Mouse (Mus musculus) stomach, embryonic 16.5 days (tissue): ENCODE results near the gene Chd1. TPM values are rescaled to one million over a fixed set of nuclear protein-coding genes. Genes with fewer than 3 reads are reported as not detected.
"Not testable (repeated sequence)": the region's sequence is repeated elsewhere in the genome, so short reads cannot be mapped to it uniquely, and the experiment has no call there.

Experiments
- ATAC-seq: fragments of 200-750 bp; cut with Nextera tagmentation; 2 replicates; pipeline ENCODE4 v1.8.0; 2017; ENCODE audit warnings: moderate number of reproducible peaks, moderate TSS enrichment; ENCODE audit not compliant: insufficient read depth, low FRiP score
- H3K27ac ChIP-seq: fragments of 300-500 bp; sonication (generic); 2 replicates; pipeline ENCODE4 v1.5.1; 2014; ENCODE audit warnings: low read length
- H3K27me3 ChIP-seq: fragments of 300-500 bp; sonication (generic); 2 replicates; pipeline ENCODE4 v1.6.1; 2014; ENCODE audit warnings: low read length, control low read depth, mixed read lengths; ENCODE audit not compliant: control insufficient read depth, insufficient read depth
- H3K36me3 ChIP-seq: fragments of 300-500 bp; sonication (generic); 2 replicates; pipeline ENCODE4 v1.6.1; 2014; ENCODE audit warnings: low read length; ENCODE audit not compliant: control insufficient read depth, insufficient read depth
- H3K4me1 ChIP-seq: fragments of 300-500 bp; sonication (generic); 2 replicates; pipeline ENCODE4 v1.6.1; 2014; ENCODE audit warnings: low read length, control low read depth, mixed read lengths; ENCODE audit not compliant: control insufficient read depth, insufficient read depth
- H3K4me2 ChIP-seq: fragments of 300-500 bp; sonication (generic); 2 replicates; pipeline ENCODE4 v1.6.1; 2014; ENCODE audit warnings: low read depth, low read length, mixed read lengths
- H3K4me3 ChIP-seq: fragments of 300-500 bp; sonication (generic); replicated peaks from 2 replicates; pipeline ENCODE4 v1.5.1; 2014; ENCODE audit warnings: mild to moderate bottlenecking, low read length
- H3K9ac ChIP-seq: fragments of 300-500 bp; sonication (generic); 2 replicates; pipeline ENCODE4 v1.6.1; 2014; ENCODE audit warnings: low read length
- H3K9me3 ChIP-seq: fragments of 300-500 bp; sonication (generic); replicated peaks from 2 replicates; pipeline ENCODE4 v1.6.1; 2016; ENCODE audit warnings: low read length, control low read depth; ENCODE audit not compliant: control insufficient read depth
- WGBS: fragments of 180-500 bp; shearing (Covaris S2); extraction: QIAGEN DNeasy Blood & Tissue Kit; methylation state at CpG from one replicate; pipeline ENCODE4 v1.1.7; 2014; 5-methylcytosine and 5-hydroxymethylcytosine counted together
- polyA plus RNA-seq: library from polyadenylated mRNA; unstranded; fragments of >200 nt; fragmentation: Nextera tagmentation; extraction: Ambion mirVana; gene quantifications from 2 replicates; pipeline ENCODE4 v1.2.1, GENCODE M21; 2015

Chd1 gene
- polyA plus RNA-seq, 1 experiment from 2014 or later, result 14.6 TPM

- no peak overlapping the region for H3K9ac ChIP-seq
- no peaks in the 10 kb centered on the region for H3K36me3 ChIP-seq
- H3K27me3 ChIP-seq, result no peaks in the 10 kb centered on the region
- 87% methylated on average over 3 of the region's 3 CpGs for WGBS
- H3K4me1 ChIP-seq, result no peaks in the 10 kb centered on the region
- no peak for ATAC-seq
- H3K4me3 ChIP-seq, result no peak overlapping the region
- no peak overlapping the region for H3K27ac ChIP-seq
- H3K4me2 ChIP-seq, result no peak overlapping the region
- H3K9me3 ChIP-seq, result no peaks in the 10 kb centered on the region
Observed at GRCm38 (mm10) chr17:15720841-15721240, 16.1 kb downstream of the Chd1 start.

- ATAC-seq, result no peak
- Histone ChIP-seq H3K4me3 (no peak overlapping the region), H3K9me3 (no peaks in the 10 kb centered on the region), H3K36me3 (peaks cover 11% of the 10 kb centered on the region), H3K27me3 (no peaks in the 10 kb centered on the region), H3K9ac (no peak overlapping the region), H3K27ac (no peak overlapping the region), H3K4me1 (no peaks in the 10 kb centered on the region), H3K4me2 (no peak overlapping the region)
- WGBS, result 71% methylated on average over 1 of the region's 1 CpGs
Observed at GRCm38 (mm10) chr17:15723291-15723690, 18.5 kb downstream of the Chd1 start.

DNA sequence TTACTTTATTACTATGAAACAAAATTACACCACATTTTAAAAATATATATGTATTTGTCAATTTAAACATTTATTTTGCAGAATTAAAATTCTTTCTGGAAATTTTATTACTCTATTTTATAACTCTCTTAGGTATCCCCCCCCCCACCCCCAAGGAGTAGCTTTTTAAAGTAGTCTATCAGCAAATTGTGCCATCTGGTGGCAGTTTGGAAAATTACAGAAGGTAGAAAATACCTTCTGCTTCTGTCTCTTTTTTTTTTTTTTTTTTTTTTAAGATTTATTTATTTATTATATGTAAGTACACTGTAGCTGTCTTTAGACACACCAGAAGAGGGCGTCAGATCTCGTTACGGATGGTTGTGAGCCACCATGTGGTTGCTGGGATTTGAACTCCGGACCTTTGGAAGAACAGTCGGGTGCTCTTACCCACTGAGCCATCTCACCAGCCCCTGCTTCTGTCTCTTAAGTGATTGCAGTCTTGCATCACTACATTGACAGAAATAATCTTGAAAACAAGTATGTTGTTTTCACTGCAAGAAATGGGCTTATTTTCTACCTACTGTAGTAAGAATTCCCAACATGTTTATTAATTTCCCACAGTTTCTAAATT, 19.2 kb downstream of the Chd1 start:
- not testable (repeated sequence) for ATAC-seq, H3K4me2 ChIP-seq, H3K27me3 ChIP-seq, H3K4me3 ChIP-seq, H3K27ac ChIP-seq, H3K9me3 ChIP-seq, H3K4me1 ChIP-seq, H3K9ac ChIP-seq
- peaks cover 11% of the 10 kb centered on the region for H3K36me3 ChIP-seq
- 97% methylated on average over 2 of the region's 5 CpGs for WGBS

DNA sequence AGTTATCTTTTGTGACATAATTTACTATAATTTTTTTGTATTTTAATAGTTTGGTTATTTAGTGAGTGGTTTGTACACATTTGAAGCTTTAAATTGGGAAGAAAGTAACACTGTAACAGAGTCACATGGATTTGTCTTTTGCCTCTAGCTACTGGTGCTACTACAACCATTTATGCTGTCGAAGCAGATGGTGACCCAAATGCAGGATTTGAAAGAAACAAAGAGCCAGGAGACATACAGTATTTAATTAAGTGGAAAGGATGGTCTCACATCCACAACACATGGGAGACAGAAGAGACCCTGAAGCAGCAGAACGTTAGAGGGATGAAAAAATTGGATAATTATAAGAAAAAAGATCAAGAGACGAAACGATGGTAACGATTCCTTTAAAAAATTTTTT, 26.9 kb downstream of the Chd1 start:
- Histone ChIP-seq H3K27me3 (no peaks in the 10 kb centered on the region), H3K4me1 (no peaks in the 10 kb centered on the region), H3K36me3 (peaks cover 20% of the 10 kb centered on the region), H3K9ac (no peak overlapping the region), H3K27ac (no peak overlapping the region), H3K4me3 (no peak overlapping the region), H3K4me2 (no peak overlapping the region), H3K9me3 (no peaks in the 10 kb centered on the region)
- 94% methylated on average over 5 of the region's 5 CpGs for WGBS
- ATAC-seq, result no peak

GRCm38 (mm10) chr17:15737346-15737917, 32.7 kb downstream of the Chd1 start:
- Histone ChIP-seq H3K4me3 (no peak overlapping the region), H3K4me2 (no peak overlapping the region), H3K9ac (no peak overlapping the region), H3K36me3 (peaks cover 13% of the 10 kb centered on the region; the same call in 1 of the 2 replicates), H3K4me1 (no peaks in the 10 kb centered on the region), H3K27ac (no peak overlapping the region), H3K27me3 (no peaks in the 10 kb centered on the region), H3K9me3 (no peaks in the 10 kb centered on the region)
- 93% methylated on average over 10 of the region's 10 CpGs for WGBS
- ATAC-seq, result no peak

- Histone ChIP-seq H3K27ac (no peak overlapping the region), H3K4me2 (no peak overlapping the region), H3K4me3 (no peak overlapping the region), H3K9ac (no peak overlapping the region), H3K9me3 (no peaks in the 10 kb centered on the region), H3K4me1 (no peaks in the 10 kb centered on the region), H3K36me3 (peaks cover 12% of the 10 kb centered on the region), H3K27me3 (no peaks in the 10 kb centered on the region)
- 77% methylated on average over 8 of the region's 8 CpGs for WGBS
- ATAC-seq, result no peak
Observed at GRCm38 (mm10) chr17:15741836-15742235, 37.1 kb downstream of the Chd1 start.

GRCm38 (mm10) chr17:15742953-15743352, 38.2 kb downstream of the Chd1 start:
- no peaks in the 10 kb centered on the region for H3K9me3 ChIP-seq
- no peak overlapping the region for H3K4me2 ChIP-seq
- H3K4me1 ChIP-seq, result no peaks in the 10 kb centered on the region
- H3K27ac ChIP-seq, result no peak overlapping the region
- H3K4me3 ChIP-seq, result no peak overlapping the region
- peaks cover 12% of the 10 kb centered on the region for H3K36me3 ChIP-seq
- no peak overlapping the region for H3K9ac ChIP-seq
- no peaks in the 10 kb centered on the region for H3K27me3 ChIP-seq
- ATAC-seq, result no peak
- WGBS, result 90% methylated on average over 10 of the region's 10 CpGs

GRCm38 (mm10) chr17:15743379-15743778, 38.6 kb downstream of the Chd1 start:
- Histone ChIP-seq H3K9ac (no peak overlapping the region), H3K27me3 (no peaks in the 10 kb centered on the region), H3K4me3 (no peak overlapping the region), H3K36me3 (peaks cover 12% of the 10 kb centered on the region), H3K27ac (no peak overlapping the region), H3K4me1 (no peaks in the 10 kb centered on the region), H3K4me2 (no peak overlapping the region), H3K9me3 (no peaks in the 10 kb centered on the region)
- 85% methylated on average over 5 of the region's 5 CpGs for WGBS
- ATAC-seq, result no peak

DNA sequence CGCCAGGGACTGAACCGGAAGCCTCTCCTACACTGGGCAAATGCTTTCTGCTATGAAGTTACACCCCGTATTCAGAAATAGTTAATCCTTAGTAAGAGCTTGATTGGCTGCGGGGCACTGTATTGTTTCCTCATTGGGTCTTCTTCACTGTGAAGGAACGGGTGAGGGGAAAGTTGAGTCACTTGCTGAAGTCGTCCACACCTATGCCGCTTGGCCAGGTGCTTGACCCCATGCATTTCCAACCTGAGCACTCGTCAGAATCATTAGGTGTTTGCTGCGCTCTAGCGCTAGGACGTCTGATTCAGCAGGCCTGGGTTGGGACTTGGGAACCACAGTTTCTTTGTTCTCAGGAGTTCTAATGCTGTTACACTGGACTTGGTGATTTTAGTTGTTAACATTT, 41.9 kb downstream of the Chd1 start:
- Histone ChIP-seq H3K9ac (no peak overlapping the region), H3K27me3 (no peaks in the 10 kb centered on the region), H3K36me3 (peaks cover 18% of the 10 kb centered on the region), H3K4me1 (no peaks in the 10 kb centered on the region), H3K4me2 (no peak overlapping the region), H3K27ac (no peak overlapping the region), H3K9me3 (no peaks in the 10 kb centered on the region), H3K4me3 (no peak overlapping the region)
- WGBS, result 79% methylated on average over 11 of the region's 11 CpGs
- ATAC-seq, result no peak
